Mouse (Mus musculus) lung, adult 2 months (tissue): ENCODE measurements around the gene Ces2h. TPM values are rescaled to one million over a fixed set of nuclear protein-coding genes. Genes with fewer than 3 reads are reported as not detected.

Experiments
- DNase-seq: peaks from one replicate; pipeline ENCODE4 v3.0.0; 2022
- H3K4me1 ChIP-seq: fragments of 200-500 bp; 2 replicates; pipeline ENCODE4 v1.6.1; 2011; ENCODE audit warnings: low read length; ENCODE audit not compliant: control insufficient read depth, insufficient read depth
- H3K4me3 ChIP-seq: fragments of 200-500 bp; replicated peaks from 2 replicates; pipeline ENCODE3; 2011; ENCODE audit warnings: low read depth, mild to moderate bottlenecking, control low read depth, low read length; ENCODE audit errors: extremely low read depth
- CTCF ChIP-seq: fragments of 200-500 bp; IDR thresholded peaks from 2 replicates; pipeline ENCODE4 v1.5.1; 2011; ENCODE audit warnings: mild to moderate bottlenecking, low read length, control low read depth; ENCODE audit not compliant: insufficient read depth
- POLR2A ChIP-seq: fragments of 200-500 bp; IDR thresholded peaks from 2 replicates; pipeline ENCODE4 v1.6.1; 2011; ENCODE audit warnings: low read depth, mild to moderate bottlenecking, control low read depth, low read length, borderline replicate concordance; ENCODE audit errors: extremely low read depth
- WGBS: fragments of 180-500 bp; shearing (Covaris S2); methylation state at CpG from one replicate; pipeline ENCODE4 v1.1.7; 2018; 5-methylcytosine and 5-hydroxymethylcytosine counted together
- polyA plus RNA-seq: library from polyadenylated mRNA; depleted of rRNA; stranded (reverse); fragments of >200 nt; gene quantifications from 2 replicates; pipeline ENCODE4 v1.2.3, GENCODE M21; 2012; rRNA removed

The Ces2h gene
- not detected in 2 replicates for polyA plus RNA-seq

DNA sequence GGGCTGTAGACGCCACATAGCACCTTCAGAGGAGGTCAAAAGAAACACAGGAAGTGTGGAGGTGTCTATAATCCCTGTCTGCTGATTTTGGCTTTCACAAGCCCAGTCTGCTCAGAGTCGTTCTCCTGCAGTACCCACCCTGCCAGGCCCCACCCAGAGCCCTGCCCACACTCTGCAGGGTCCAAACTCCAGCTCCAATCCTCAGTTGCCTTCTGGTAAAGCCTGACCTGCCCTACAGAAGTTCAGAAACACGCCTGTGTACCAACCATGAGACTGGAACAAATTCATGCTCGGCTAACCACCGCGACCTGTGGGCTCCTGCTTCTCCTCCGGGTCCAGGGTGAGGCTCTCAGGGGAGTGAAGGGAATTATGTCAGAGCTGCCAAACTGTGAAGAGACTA lies at the start of gene Ces2h:
Ces2h (plus strand) TSS at position 268 of the 400 bp plus-strand sequence.
- no peak for TF ChIP-seq CTCF
- TF ChIP-seq POLR2A = no peak
- Histone ChIP-seq H3K4me1 (no peaks in the 10 kb centered on the region), H3K4me3 (no peak within 1 kb of the TSS)
- 71% methylated on average over 7 of the region's 7 CpGs for WGBS
- DNase-seq = no peak

DNA sequence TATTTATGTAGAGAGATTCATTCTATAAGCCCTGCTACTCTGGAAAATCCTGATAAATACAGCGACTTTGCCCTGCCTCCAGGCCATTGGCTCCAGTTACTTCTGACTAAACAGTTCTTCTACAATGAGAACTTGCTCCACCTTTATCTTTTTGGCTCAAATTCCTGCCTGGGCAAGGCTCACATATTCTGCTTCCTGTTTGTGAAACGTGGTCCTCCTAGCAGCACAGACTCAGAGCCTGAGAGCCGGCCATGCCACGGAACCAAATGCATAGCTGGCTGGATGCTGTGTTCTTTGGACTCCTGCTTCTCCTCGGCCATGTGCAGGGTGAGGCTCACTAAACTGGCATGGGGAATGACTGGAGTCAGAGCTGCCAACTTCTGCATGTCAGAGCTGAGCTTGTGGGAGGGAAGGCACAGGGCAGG lies 39.1 kb upstream of the Ces2h start, which contains the start of gene Ces2g:
Ces2g (plus strand) TSS at position 182 of the 425 bp plus-strand sequence.
- DNase-seq = peak; percentile 19
- H3K4me1 ChIP-seq = no peaks in the 10 kb centered on the region
- 27% methylated on average over 5 of the region's 5 CpGs for WGBS
- peak within 1 kb of the TSS; percentile 10 for H3K4me3 ChIP-seq
- no peak for TF ChIP-seq POLR2A
- TF ChIP-seq CTCF = no peak

- Histone ChIP-seq H3K4me3 (no peak overlapping the region), H3K4me1 (no peaks in the 10 kb centered on the region)
- DNase-seq = no peak
- 65% methylated on average over 8 of the region's 8 CpGs for WGBS
- TF ChIP-seq CTCF (no peak), POLR2A (no peak)
Measured at GRCm38 (mm10) chr8:104962229-104962901, 38.3 kb upstream of the Ces2h start.

- H3K4me3 ChIP-seq = no peak overlapping the region
- no peak for DNase-seq
- 73% methylated on average over 4 of the region's 4 CpGs for WGBS
- H3K4me1 ChIP-seq = no peaks in the 10 kb centered on the region
- TF ChIP-seq POLR2A = no peak
- no peak for TF ChIP-seq CTCF
Measured at GRCm38 (mm10) chr8:104963375-104963894, 37.2 kb upstream of the Ces2h start.

- WGBS = 86% methylated on average over 5 of the region's 5 CpGs
- no peak overlapping the region for H3K4me3 ChIP-seq
- no peak for DNase-seq
- no peaks in the 10 kb centered on the region for H3K4me1 ChIP-seq
- no peak for TF ChIP-seq POLR2A
- no peak for TF ChIP-seq CTCF
Measured at GRCm38 (mm10) chr8:104984126-104984525, 16.5 kb upstream of the Ces2h start.

DNA sequence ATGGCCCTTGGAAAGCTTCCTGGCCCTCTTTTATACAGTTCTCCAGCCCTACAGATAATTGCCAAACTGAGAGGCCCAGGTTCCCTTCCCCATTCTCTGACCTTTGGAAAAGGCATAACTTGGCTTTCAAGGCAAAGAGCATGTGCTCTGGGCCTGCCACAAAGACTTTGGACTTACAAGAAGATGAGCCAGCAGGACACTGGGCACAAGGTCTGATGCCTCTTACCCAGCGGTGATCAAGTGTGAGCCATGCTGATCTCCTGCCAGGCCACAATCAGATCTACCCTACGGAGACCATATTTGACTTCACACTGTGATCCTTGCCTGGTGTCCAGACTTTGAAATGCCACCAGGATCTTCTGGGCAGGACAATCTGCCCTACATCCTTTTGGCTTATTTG lies 15.7 kb upstream of the Ces2h start:
- no peak overlapping the region for H3K4me3 ChIP-seq
- no peak for DNase-seq
- TF ChIP-seq POLR2A (no peak), CTCF (no peak)
- no peaks in the 10 kb centered on the region for H3K4me1 ChIP-seq
- 95% methylated on average over 2 of the region's 2 CpGs for WGBS

DNA sequence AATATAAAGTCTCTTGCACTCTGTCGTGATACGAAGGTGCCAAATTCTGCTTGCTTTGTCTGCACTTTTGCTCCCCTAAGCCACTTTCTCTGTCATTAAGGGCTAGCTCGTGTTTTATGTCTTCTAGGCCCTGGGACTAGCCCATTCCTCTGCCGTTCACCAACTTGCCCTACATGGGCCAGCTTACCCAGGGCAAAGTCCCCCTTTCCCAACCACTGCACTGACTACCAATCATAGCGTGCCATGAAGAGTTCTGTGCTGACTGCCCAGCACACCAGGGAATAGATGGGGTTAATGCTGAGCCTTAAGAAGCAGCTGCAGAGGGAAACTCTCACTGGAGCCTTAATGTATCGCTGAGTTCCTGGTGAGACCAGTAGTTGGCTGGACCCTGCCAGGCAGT lies 2.5 kb upstream of the Ces2h start:
- no peak for DNase-seq
- TF ChIP-seq POLR2A (no peak), CTCF (no peak)
- WGBS = 71% methylated on average over 6 of the region's 6 CpGs
- no peaks in the 10 kb centered on the region for H3K4me1 ChIP-seq
- no peak overlapping the region for H3K4me3 ChIP-seq

DNA sequence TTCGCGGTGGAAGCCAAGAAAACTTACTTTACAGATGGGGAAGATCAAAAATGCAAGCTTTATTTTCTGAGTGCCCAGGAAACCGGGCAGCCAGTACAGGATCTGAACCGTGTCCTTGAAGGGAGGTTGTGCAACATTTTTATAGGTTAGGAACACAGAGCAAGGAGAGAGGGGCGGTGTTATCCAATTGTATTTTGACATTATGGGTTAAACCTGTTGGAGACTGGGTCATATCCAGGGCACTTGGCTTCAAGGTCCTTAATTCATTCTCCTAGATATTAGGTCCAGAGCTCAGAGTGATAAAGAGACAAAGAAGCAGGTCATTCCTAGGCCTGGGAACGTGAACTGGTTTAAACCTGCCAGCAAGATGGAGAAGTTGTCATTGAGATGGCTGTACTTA lies 1.5 kb upstream of the Ces2h start:
- no peak for TF ChIP-seq POLR2A
- no peak for TF ChIP-seq CTCF
- Histone ChIP-seq H3K4me3 (no peak overlapping the region), H3K4me1 (no peaks in the 10 kb centered on the region)
- no peak for DNase-seq
- 76% methylated on average over 6 of the region's 6 CpGs for WGBS

DNA sequence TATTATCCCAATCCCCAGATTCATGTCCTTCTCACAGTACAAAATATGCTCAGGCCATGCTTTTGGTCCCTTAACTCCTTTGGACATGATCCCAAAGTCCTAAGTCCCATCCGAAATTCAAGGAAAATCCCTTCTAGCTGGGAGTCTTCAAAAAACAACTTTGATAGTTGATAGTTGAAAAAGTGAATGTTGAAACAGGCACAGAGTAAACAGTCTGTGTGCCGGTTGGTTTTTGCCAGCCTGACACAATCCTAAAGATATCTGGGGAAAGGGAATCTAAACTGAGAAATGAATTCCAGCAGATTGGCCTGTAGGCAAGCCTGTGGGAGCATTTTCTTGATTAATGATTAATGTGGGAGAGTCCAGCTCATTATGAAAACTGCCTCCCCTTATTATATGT lies 9.3 kb downstream of the Ces2h start:
- Histone ChIP-seq H3K4me3 (no peak overlapping the region), H3K4me1 (no peaks in the 10 kb centered on the region)
- TF ChIP-seq POLR2A (no peak), CTCF (no peak)
- DNase-seq = no peak
- WGBS = 49% methylated on average over 2 of the region's 2 CpGs

DNA sequence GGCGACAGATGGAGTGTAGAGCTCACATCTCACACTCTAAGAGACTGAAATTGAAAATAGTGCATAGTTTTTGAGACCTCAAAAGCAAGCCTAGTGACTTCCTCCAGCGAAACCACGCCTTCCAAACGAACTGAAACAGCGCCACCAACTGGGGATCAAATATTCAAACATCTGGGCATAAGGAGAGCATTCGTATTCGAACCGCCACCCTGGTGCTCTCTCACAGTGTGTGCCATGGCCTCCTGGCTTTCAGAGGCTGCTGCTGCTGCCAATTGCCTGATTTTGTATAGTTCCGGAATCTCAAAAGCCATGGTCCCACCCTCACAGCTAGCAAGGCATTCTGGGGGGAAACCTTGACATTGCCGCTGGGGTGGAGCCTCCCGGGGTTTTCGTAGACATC lies 10.5 kb downstream of the Ces2h start:
- no peak for DNase-seq
- TF ChIP-seq POLR2A = no peak
- TF ChIP-seq CTCF = no peak
- no peaks in the 10 kb centered on the region for H3K4me1 ChIP-seq
- H3K4me3 ChIP-seq = no peak overlapping the region
- 77% methylated on average over 12 of the region's 12 CpGs for WGBS

DNA sequence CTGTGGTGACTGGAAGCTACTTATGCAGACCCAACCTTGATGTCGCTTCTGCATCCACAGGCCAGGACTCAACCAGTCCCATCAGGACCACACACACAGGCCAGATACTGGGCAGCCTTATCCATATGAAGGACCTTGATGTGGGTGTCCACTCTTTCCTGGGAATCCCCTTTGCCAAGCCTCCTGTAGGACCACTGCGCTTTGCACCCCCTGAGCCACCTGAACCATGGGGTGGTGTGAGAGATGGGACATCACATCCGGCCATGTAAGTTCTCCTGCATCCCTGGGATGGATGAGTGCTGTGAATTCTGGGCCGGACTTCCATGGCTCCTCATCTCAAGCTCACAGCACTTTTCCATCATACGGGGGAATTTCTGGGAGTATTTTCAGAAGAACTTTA lies 13.7 kb downstream of the Ces2h start:
- TF ChIP-seq CTCF = no peak
- no peak for TF ChIP-seq POLR2A
- H3K4me3 ChIP-seq = no peak overlapping the region

DNA sequence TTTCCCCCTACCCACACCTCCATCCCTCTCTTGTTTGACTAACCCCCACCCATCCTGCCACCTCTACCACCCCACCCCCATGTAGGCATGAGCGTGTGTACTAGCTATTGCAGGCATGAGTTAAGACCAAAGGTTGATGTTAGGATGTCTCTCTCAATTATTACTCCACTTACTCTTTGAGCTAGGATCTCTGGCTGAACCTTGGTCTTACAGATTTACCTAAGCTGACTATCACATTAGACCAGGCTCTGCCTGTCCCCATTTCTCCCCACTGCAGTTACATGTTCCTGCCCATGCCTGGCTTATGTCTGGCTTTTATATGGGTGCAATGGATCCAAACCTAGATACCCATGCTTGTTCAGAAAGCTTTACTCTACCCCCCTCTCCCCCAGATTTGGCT lies 21.3 kb downstream of the Ces2h start:
- 80% methylated on average over 1 of the region's 1 CpGs for WGBS
- Histone ChIP-seq H3K4me1 (no peaks in the 10 kb centered on the region), H3K4me3 (no peak overlapping the region)
- DNase-seq = no peak
- TF ChIP-seq POLR2A (no peak), CTCF (no peak)

More for the DNA sequence above, 13.7 kb downstream of the Ces2h start:
- H3K4me1 ChIP-seq = no peaks in the 10 kb centered on the region
- 89% methylated on average over 5 of the region's 5 CpGs for WGBS
- no peak for DNase-seq
